Mouse (Mus musculus): ENCODE data around the gene Tas2r113. TPM values are rescaled to one million over a fixed set of nuclear protein-coding genes. Genes with fewer than 3 reads are reported as not detected.
"Not testable (repeated sequence)": the region's sequence is repeated elsewhere in the genome, so short reads cannot be mapped to it uniquely, and the experiment has no call there.

The Tas2r113 gene
- total RNA-seq (2021), result not detected

- no peak for DNase-seq
Measured at GRCm38 (mm10) chr6:132892711-132893110, at the start of gene Tas2r113. Gene Tas2r113, plus strand, starts transcription at chr6:132893011.

- no peak for DNase-seq
Measured at GRCm38 (mm10) chr6:132846842-132847241, 46.0 kb upstream of the Tas2r113 start, which contains the start of gene Tas2r123. Gene Tas2r123, plus strand, starts transcription at chr6:132847142.

- DNase-seq, result no peak
Measured at GRCm38 (mm10) chr6:132855138-132855537, 37.7 kb upstream of the Tas2r113 start, which contains the start of gene Tas2r116. Gene Tas2r116, plus strand, starts transcription at chr6:132855438.

- DNase-seq, result no peak
Measured at GRCm38 (mm10) chr6:132867708-132868107, 25.1 kb upstream of the Tas2r113 start, which contains the start of gene Tas2r110. Gene Tas2r110, plus strand, starts transcription at chr6:132868008.

GRCm38 (mm10) chr6:132909351-132909750 lies 16.5 kb downstream of the Tas2r113 start, which contains the start of gene Tas2r125:
Gene Tas2r125, plus strand, starts transcription at chr6:132909651.
- DNase-seq, result no peak

GRCm38 (mm10) chr6:132941376-132941775 lies 48.6 kb downstream of the Tas2r113 start:
- not testable (repeated sequence) for DNase-seq

Other genes starting within 250 kb of the Tas2r113 start
- gene A630073D07Rik, start 241.5 kb upstream of the Tas2r113 start, total RNA-seq (2021), result not detected
- gene Tas2r120, start 236.1 kb upstream of the Tas2r113 start, total RNA-seq (2021), result not detected
- not detected for gene Tas2r121, start 192.0 kb upstream of the Tas2r113 start, total RNA-seq (2021)
- gene Tas2r122, start 181.1 kb upstream of the Tas2r113 start, total RNA-seq (2021), result not detected
- not detected for gene Tas2r115, start 155.0 kb upstream of the Tas2r113 start, total RNA-seq (2021)
- not detected for gene Tas2r124, start 138.3 kb upstream of the Tas2r113 start, total RNA-seq (2021)
- not detected for gene Tas2r102, start 130.9 kb upstream of the Tas2r113 start, total RNA-seq (2021)
- gene Tas2r136, start 114.8 kb upstream of the Tas2r113 start, total RNA-seq (2021), result not detected
- gene Tas2r117, start 90.2 kb upstream of the Tas2r113 start, total RNA-seq (2021), result not detected
- not detected for gene Tas2r123, start 45.9 kb upstream of the Tas2r113 start, total RNA-seq (2021)
- not detected for gene Tas2r116, start 37.6 kb upstream of the Tas2r113 start, total RNA-seq (2021)
- gene Tas2r110, start 25.0 kb upstream of the Tas2r113 start, total RNA-seq (2021), result not detected
- gene Tas2r125, start 16.6 kb downstream of the Tas2r113 start, total RNA-seq (2021), result not detected
- not detected for gene Tas2r129, start 58.1 kb downstream of the Tas2r113 start, total RNA-seq (2021)
- gene Tas2r131, start 64.9 kb downstream of the Tas2r113 start, total RNA-seq (2021), result not detected
- not detected for gene Tas2r109, start 88.0 kb downstream of the Tas2r113 start, total RNA-seq (2021)
- not detected for gene Tas2r103, start 144.1 kb downstream of the Tas2r113 start, total RNA-seq (2021)
- not detected for gene Tas2r140, start 162.8 kb downstream of the Tas2r113 start, total RNA-seq (2021)
- gene Smim10l1, start 211.9 kb downstream of the Tas2r113 start, total RNA-seq (2021), result 10 to 100 TPM; 59.0 to 61.6 TPM